Mouse (Mus musculus): ENCODE measurements at regions not wholly inside any gene's neighbourhood (a gene's known extent, or its start where the extent isn't known, plus 50 kb on each side); places are given as distances from the start of the nearest gene placed in this dataset.

DNA sequence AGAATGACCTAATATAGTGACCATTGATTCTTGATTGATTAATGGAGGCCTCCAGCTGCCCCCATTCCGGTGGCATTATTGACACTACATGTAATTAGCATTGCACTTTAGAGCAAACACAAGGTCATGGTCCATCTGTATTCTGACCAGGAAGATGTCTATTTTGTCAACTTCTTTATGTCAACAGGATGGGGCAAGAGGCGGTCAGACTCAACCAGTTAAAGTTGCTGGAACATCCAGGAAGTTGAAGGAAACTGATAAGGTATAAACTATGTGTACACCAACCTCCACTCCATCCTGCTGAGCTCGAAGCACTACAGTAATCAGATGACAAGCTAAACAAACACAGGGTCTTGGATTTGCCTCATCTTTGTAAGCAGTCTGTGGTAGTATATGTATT, 130.1 kb upstream of the Gm15217 start:
- TF ChIP-seq CTCF (IDR thresholded peaks at IDR 0.05; ENCODE audit: low read depth, low read length) (no peak), POLR2A (IDR thresholded peaks at IDR 0.05; ENCODE audit: extremely low read depth, insufficient read depth, low read length) (no peak)
